Mouse (Mus musculus): ENCODE data around the gene Scn3b. TPM values are rescaled to one million over a fixed set of nuclear protein-coding genes. Genes with fewer than 3 reads are reported as not detected.

Gene Scn3b
- polyA plus RNA-seq, 1 experiment from 2014 or later, result 2.9 TPM

DNA sequence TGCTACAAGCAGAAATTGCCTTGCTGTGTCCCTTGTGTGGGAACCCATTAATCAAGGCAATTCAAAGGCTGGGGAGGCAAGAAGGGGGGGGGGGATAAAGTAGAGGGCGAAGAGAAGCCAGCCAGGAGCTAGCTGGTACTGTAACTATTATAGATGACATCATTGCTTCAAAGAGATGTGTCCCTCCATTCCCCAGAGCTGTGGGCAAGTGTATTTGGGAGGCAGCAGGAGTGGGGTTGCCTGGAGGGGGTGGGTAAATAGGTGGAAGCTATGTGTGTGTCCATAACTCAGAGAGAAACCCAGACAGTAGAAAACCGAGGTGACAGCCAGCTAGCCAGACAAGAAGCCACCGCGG lies 292 bp upstream of the Scn3b start:
- 5% methylated on average over 4 of the region's 4 CpGs for WGBS
- Histone ChIP-seq H3K4me1 (ENCODE audit: insufficient read depth) (no peaks in the 10 kb centered on the region), H3K9me3 (ENCODE audit: low read depth, low read length) (no peaks in the 10 kb centered on the region), H3K4me2 (peak overlapping the region; percentile 64), H3K4me3 (ENCODE audit: low read depth, low read length) (peak overlapping the region; percentile 23), H3K27me3 (ENCODE audit: insufficient read depth, low read length) (no peaks in the 10 kb centered on the region), H3K9ac (no peak overlapping the region), H3K27ac (ENCODE audit: low read depth) (no peak overlapping the region), H3K36me3 (ENCODE audit: insufficient read depth) (no peaks in the 10 kb centered on the region)
- peak; percentile 26; the same call in 1 of the 2 replicates for ATAC-seq (ENCODE audit: insufficient read depth)
- no peak for TF ChIP-seq CTCF (IDR thresholded peaks at IDR 0.05; ENCODE audit: low read depth)
- no peak for DNase-seq

DNA sequence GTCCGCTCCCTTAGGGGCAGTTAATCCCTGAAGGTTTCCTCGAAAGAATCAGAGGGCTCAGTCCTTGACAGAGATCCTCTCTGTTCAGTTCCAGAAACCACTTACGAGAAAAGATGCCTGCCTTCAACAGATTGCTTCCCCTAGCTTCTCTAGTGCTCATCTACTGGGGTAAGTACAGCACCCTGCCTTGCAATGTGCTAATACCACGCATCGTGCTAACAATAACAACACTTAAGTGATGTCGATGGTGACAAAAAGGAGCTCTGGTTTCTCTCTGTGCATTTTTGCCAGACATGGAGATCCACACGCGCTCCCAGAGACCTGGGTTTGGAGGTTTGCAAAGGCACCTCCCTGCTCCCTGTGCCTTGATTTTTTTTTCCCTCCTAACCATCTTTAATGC lies 863 bp downstream of the Scn3b start:
- H3K27ac ChIP-seq (ENCODE audit: low read depth), result no peak overlapping the region
- H3K27me3 ChIP-seq (ENCODE audit: insufficient read depth, low read length), result no peaks in the 10 kb centered on the region
- H3K9ac ChIP-seq, result no peak overlapping the region
- ATAC-seq (ENCODE audit: insufficient read depth) (no peak), DNase-seq (no peak)
- no peaks in the 10 kb centered on the region for H3K4me1 ChIP-seq (ENCODE audit: insufficient read depth)
- no peaks in the 10 kb centered on the region for H3K36me3 ChIP-seq (ENCODE audit: insufficient read depth)
- no peak for TF ChIP-seq CTCF (IDR thresholded peaks at IDR 0.05; ENCODE audit: low read depth)
- peak overlapping the region; percentile 23 for H3K4me3 ChIP-seq (ENCODE audit: low read depth, low read length)
- H3K9me3 ChIP-seq (ENCODE audit: low read depth, low read length), result no peaks in the 10 kb centered on the region
- H3K4me2 ChIP-seq, result peak overlapping the region; percentile 64
- WGBS, result 24% methylated on average over 8 of the region's 8 CpGs

DNA sequence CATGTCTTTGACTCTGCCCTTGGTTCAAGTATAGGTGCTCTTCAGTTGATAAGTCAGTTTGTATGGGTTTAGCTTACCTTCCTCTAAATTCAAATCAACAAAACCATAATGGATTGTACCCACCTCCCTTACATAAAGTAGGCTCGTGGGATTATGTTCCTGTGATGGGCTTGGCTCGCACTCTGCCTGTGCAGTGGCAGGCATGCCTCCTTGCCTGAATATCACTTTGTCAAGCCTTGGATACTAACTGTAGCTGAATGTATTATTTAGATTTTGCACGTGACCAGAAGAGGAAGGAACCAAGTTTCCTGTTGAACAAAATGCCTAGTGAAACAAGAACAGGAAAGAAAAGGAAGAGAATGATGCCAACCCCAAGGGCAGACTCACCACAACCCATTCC lies 2.1 kb downstream of the Scn3b start:
- no peak for DNase-seq
- ATAC-seq (ENCODE audit: insufficient read depth), result no peak
- H3K27ac ChIP-seq (ENCODE audit: low read depth), result no peak overlapping the region
- no peak for TF ChIP-seq CTCF (IDR thresholded peaks at IDR 0.05; ENCODE audit: low read depth)
- no peaks in the 10 kb centered on the region for H3K27me3 ChIP-seq (ENCODE audit: insufficient read depth, low read length)
- H3K36me3 ChIP-seq (ENCODE audit: insufficient read depth), result no peaks in the 10 kb centered on the region
- no peak overlapping the region for H3K4me3 ChIP-seq (ENCODE audit: low read depth, low read length)
- H3K9ac ChIP-seq, result no peak overlapping the region
- H3K9me3 ChIP-seq (ENCODE audit: low read depth, low read length), result no peaks in the 10 kb centered on the region
- H3K4me2 ChIP-seq, result no peak overlapping the region
- no peaks in the 10 kb centered on the region for H3K4me1 ChIP-seq (ENCODE audit: insufficient read depth)
- 60% methylated on average over 3 of the region's 3 CpGs for WGBS

DNA sequence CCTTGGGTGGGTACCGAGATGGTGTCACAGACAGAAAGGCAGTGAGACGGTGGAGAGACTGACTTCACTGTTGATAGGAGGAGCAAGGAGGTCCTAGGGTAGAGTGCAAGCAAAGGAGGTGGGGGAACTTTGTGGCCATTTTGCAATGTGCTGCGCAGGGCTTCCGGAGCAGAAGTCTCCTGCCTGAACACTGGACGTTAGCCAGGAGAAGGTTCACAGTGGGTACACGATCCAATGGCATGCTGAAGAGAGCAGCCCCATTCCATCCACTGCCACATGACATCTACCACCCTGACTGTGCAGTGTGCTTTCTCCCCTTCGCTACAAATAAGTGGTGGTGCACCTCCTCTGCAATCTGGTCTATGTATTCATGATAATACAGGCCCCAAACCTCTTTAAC lies 3.8 kb downstream of the Scn3b start:
- DNase-seq (no peak), ATAC-seq (ENCODE audit: insufficient read depth) (no peak)
- no peaks in the 10 kb centered on the region for H3K27me3 ChIP-seq (ENCODE audit: insufficient read depth, low read length)
- H3K36me3 ChIP-seq (ENCODE audit: insufficient read depth), result no peaks in the 10 kb centered on the region
- H3K4me1 ChIP-seq (ENCODE audit: insufficient read depth), result no peaks in the 10 kb centered on the region
- no peak for TF ChIP-seq CTCF (IDR thresholded peaks at IDR 0.05; ENCODE audit: low read depth)
- H3K9me3 ChIP-seq (ENCODE audit: low read depth, low read length), result no peaks in the 10 kb centered on the region
- no peak overlapping the region for H3K27ac ChIP-seq (ENCODE audit: low read depth)
- 76% methylated on average over 7 of the region's 7 CpGs for WGBS
- H3K4me3 ChIP-seq (ENCODE audit: low read depth, low read length), result no peak overlapping the region
- no peak overlapping the region for H3K4me2 ChIP-seq
- no peak overlapping the region for H3K9ac ChIP-seq

DNA sequence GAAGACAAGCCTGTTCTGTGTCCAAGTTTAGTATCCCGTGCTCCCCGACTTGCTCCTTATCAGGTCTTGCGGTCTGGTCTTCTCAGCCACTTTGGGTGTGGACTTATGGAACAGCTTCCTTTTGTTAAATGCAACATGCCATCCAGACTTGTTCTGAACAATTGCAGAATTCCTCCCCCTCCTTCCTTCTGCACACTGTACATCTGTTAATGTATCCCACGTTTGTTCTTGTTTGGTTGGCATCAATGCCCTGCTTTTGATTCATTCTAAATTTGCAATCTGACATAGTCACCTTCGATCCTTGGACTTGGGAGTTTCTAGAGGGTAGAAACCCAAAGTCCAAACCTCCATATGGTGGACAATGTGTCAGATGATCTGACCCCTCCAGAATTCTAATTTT lies 6.9 kb downstream of the Scn3b start:
- ATAC-seq (ENCODE audit: insufficient read depth) (no peak), DNase-seq (no peak)
- WGBS, result 77% methylated on average over 5 of the region's 5 CpGs
- Histone ChIP-seq H3K4me1 (ENCODE audit: insufficient read depth) (no peaks in the 10 kb centered on the region), H3K4me2 (no peak overlapping the region), H3K36me3 (ENCODE audit: insufficient read depth) (no peaks in the 10 kb centered on the region), H3K27me3 (ENCODE audit: insufficient read depth, low read length) (no peaks in the 10 kb centered on the region), H3K9me3 (ENCODE audit: low read depth, low read length) (no peaks in the 10 kb centered on the region), H3K27ac (ENCODE audit: low read depth) (no peak overlapping the region), H3K4me3 (ENCODE audit: low read depth, low read length) (no peak overlapping the region), H3K9ac (no peak overlapping the region)
- no peak for TF ChIP-seq CTCF (IDR thresholded peaks at IDR 0.05; ENCODE audit: low read depth)

DNA sequence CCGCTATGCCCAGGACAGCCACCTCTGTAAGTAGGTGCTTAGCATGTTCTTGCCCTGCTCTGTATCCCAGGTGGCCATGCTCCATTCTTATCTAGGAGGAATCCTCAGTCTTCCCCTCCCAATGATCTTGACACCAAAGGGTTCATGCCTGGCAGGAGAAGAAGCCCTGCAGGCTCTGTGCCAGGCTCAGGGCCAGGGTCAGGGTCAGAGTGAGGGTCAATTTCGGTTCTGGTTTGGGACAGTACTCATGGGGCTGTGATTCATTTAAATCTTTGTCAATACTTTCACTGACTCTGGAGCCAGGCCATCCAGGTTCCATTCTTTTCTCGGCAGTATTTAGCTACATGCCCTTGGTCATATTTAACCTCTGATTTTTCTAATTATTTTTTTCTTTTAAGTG lies 8.7 kb downstream of the Scn3b start:
- DNase-seq, result no peak
- no peaks in the 10 kb centered on the region for H3K9me3 ChIP-seq (ENCODE audit: low read depth, low read length)
- WGBS, result 79% methylated on average over 3 of the region's 3 CpGs

DNA sequence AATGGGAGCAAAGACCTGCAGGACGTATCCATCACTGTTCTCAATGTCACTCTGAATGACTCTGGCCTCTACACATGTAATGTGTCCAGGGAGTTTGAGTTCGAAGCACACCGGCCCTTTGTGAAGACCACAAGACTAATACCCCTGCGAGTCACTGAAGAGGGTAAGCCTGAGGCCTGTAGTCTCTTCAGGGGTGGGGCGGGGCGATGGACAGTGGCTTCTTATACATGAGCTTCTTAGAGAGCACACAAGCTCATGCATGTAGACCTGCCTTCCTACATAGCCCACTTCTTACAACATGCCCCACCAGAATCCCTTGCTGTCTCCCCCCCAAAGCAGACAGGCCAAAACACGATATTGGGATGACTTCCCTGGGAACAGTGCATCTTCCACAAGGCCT lies 10.4 kb downstream of the Scn3b start:
- 92% methylated on average over 7 of the region's 7 CpGs for WGBS
- Histone ChIP-seq H3K27me3 (ENCODE audit: insufficient read depth, low read length) (no peaks in the 10 kb centered on the region), H3K9me3 (ENCODE audit: low read depth, low read length) (no peaks in the 10 kb centered on the region), H3K4me2 (no peak overlapping the region), H3K27ac (ENCODE audit: low read depth) (no peak overlapping the region), H3K9ac (no peak overlapping the region), H3K4me3 (ENCODE audit: low read depth, low read length) (no peak overlapping the region), H3K4me1 (ENCODE audit: insufficient read depth) (no peaks in the 10 kb centered on the region), H3K36me3 (ENCODE audit: insufficient read depth) (no peaks in the 10 kb centered on the region)
- ATAC-seq (ENCODE audit: insufficient read depth), result no peak
- TF ChIP-seq CTCF (IDR thresholded peaks at IDR 0.05; ENCODE audit: low read depth), result no peak
- no peak for DNase-seq

More for the DNA sequence above, 8.7 kb downstream of the Scn3b start:
- Histone ChIP-seq H3K9ac (no peak overlapping the region), H3K36me3 (ENCODE audit: insufficient read depth) (no peaks in the 10 kb centered on the region), H3K27me3 (ENCODE audit: insufficient read depth, low read length) (no peaks in the 10 kb centered on the region), H3K4me3 (ENCODE audit: low read depth, low read length) (no peak overlapping the region), H3K27ac (ENCODE audit: low read depth) (no peak overlapping the region), H3K4me2 (no peak overlapping the region), H3K4me1 (ENCODE audit: insufficient read depth) (no peaks in the 10 kb centered on the region)
- no peak for TF ChIP-seq CTCF (IDR thresholded peaks at IDR 0.05; ENCODE audit: low read depth)
- ATAC-seq (ENCODE audit: insufficient read depth), result no peak

DNA sequence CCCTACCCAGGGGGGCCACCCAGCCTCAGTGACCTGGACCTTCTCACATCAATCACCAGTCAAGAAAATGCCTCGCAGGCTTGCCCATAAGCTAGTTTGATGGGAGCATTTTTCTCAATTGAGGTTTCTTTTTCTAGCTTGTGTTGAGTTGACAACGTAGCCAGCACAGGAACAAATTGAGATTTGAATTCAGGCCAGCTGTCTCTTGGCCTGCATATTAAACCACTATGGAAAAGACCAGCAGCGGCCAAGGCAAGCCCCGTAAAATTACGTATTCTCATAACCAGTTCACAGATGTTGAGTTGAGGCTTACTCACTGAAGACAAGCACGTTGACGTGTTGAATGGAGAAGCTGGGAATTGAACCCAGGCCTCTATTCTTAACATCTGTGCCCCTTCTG lies 14.0 kb downstream of the Scn3b start:
- DNase-seq, result no peak
- WGBS, result 84% methylated on average over 7 of the region's 7 CpGs

More for the DNA sequence above, 14.0 kb downstream of the Scn3b start:
- Histone ChIP-seq H3K4me2 (no peak overlapping the region), H3K4me1 (ENCODE audit: insufficient read depth) (no peaks in the 10 kb centered on the region), H3K4me3 (ENCODE audit: low read depth, low read length) (no peak overlapping the region), H3K9me3 (ENCODE audit: low read depth, low read length) (no peaks in the 10 kb centered on the region), H3K27ac (ENCODE audit: low read depth) (no peak overlapping the region), H3K27me3 (ENCODE audit: insufficient read depth, low read length) (no peaks in the 10 kb centered on the region), H3K9ac (no peak overlapping the region), H3K36me3 (ENCODE audit: insufficient read depth) (no peaks in the 10 kb centered on the region)
- ATAC-seq (ENCODE audit: insufficient read depth), result no peak
- no peak for TF ChIP-seq CTCF (IDR thresholded peaks at IDR 0.05; ENCODE audit: low read depth)

All from lung, embryonic 14.5 days (tissue).